Mouse (Mus musculus) megakaryocyte, embryonic 14.5 days (primary cell): ENCODE data around the gene Angptl2.

Experiments
- FLI1 ChIP-seq: IDR thresholded peaks from 2 replicates; pipeline ENCODE4 v1.6.1; 2012; ENCODE audit warnings: low read length, inconsistent platforms, mixed read lengths
- GATA1 ChIP-seq: IDR thresholded peaks from 3 replicates; pipeline ENCODE4 v1.6.1; 2012; ENCODE audit warnings: mixed read lengths, low read length, inconsistent platforms, borderline replicate concordance

GRCm38 (mm10) chr2:33234848-33235247 is 19.0 kb downstream of the Angptl2 start:
- no peak for TF ChIP-seq FLI1
- TF ChIP-seq GATA1 = no peak
